Mouse (Mus musculus) ES-E14 (cell line): ENCODE measurements around the gene 2310057N15Rik. TPM values are rescaled to one million over a fixed set of nuclear protein-coding genes. Genes with fewer than 3 reads are reported as not detected.

Experiments
- DNase-seq: peaks from one replicate; pipeline ENCODE4 v3.0.0-alpha.2; 2013; ENCODE audit warnings: low read depth, low spot score
- H3K27ac ChIP-seq: 2 replicates; pipeline ENCODE4 v1.5.1; 2012; ENCODE audit warnings: low read depth, mild to moderate bottlenecking, low read length, moderate library complexity, mixed read lengths; ENCODE audit not compliant: poor library complexity, insufficient read depth, severe bottlenecking
- H3K36me3 ChIP-seq: 2 replicates; pipeline ENCODE4 v1.6.1; 2012; ENCODE audit warnings: mild to moderate bottlenecking, low read length, moderate library complexity, mixed read lengths; ENCODE audit not compliant: control insufficient read depth, poor library complexity, insufficient read depth, severe bottlenecking
- H3K4me1 ChIP-seq, 2 experiments: fragments of 150-350 bp in 1 of 2; sonication (generic) in 1 of 2; 2 replicates each; pipeline ENCODE4 v1.6.1; 2012; ENCODE audit warnings: low read length in 2 of 2, mild to moderate bottlenecking in 1 of 2, mixed read lengths in 1 of 2; ENCODE audit not compliant: control insufficient read depth in 2 of 2, insufficient read depth in 2 of 2, poor library complexity in 1 of 2
- H3K4me3 ChIP-seq, 2 experiments: fragments of 150-350 bp in 1 of 2; sonication (generic) in 1 of 2; 2 replicates each; pipeline ENCODE4 v1.5.1; 2012; ENCODE audit warnings: low read length in 2 of 2, low read depth in 1 of 2, mild to moderate bottlenecking in 1 of 2, mixed read lengths in 1 of 2; ENCODE audit not compliant: insufficient read depth in 1 of 2, poor library complexity in 1 of 2, severe bottlenecking in 1 of 2
- H3K9ac ChIP-seq: 2 replicates; pipeline ENCODE4 v1.6.1; 2012; ENCODE audit warnings: low read depth, mild to moderate bottlenecking, low read length, mixed read lengths; ENCODE audit not compliant: poor library complexity, insufficient read depth, severe bottlenecking
- H3K9me3 ChIP-seq: fragments of 150-350 bp; sonication (generic); 2 replicates; pipeline ENCODE4 v1.6.1; 2012; ENCODE audit warnings: low read depth, mild to moderate bottlenecking, low read length; ENCODE audit not compliant: control insufficient read depth, insufficient read depth
- CHD2 ChIP-seq: IDR thresholded peaks from 2 replicates; pipeline ENCODE4 v1.6.1; 2014; ENCODE audit warnings: mild to moderate bottlenecking, low read depth, low read length, inconsistent platforms
- HCFC1 ChIP-seq: IDR thresholded peaks from 2 replicates; pipeline ENCODE4 v1.6.1; 2012; ENCODE audit warnings: low read length, inconsistent platforms, borderline replicate concordance; ENCODE audit not compliant: insufficient read depth
- MAFK ChIP-seq: IDR thresholded peaks from 2 replicates; pipeline ENCODE4 v1.6.1; 2014; ENCODE audit warnings: mild to moderate bottlenecking, low read depth, low read length, inconsistent platforms; ENCODE audit not compliant: insufficient read depth
- ZC3H11A ChIP-seq: IDR thresholded peaks from 2 replicates; pipeline ENCODE4 v1.6.1; 2012; ENCODE audit warnings: low read depth, mild to moderate bottlenecking, inconsistent platforms, low read length, borderline replicate concordance
- ZNF384 ChIP-seq: IDR thresholded peaks from 2 replicates; pipeline ENCODE4 v1.6.1; 2012; ENCODE audit warnings: low read depth, low read length, inconsistent platforms
- in situ Hi-C, 2 experiments: fragments of 600-800 bp; cut with MboI; formaldehyde crosslinking; loops; one replicate each; pipeline ENCODE4 v1.15.1; 2025; ENCODE audit warnings: low sequenced_read_pairs in 2 of 2, inconsistent platforms in 1 of 2; ENCODE audit not compliant: unreplicated experiment in 2 of 2
- total RNA-seq: library from RNA; depleted of rRNA; stranded (reverse); fragments of 300-350 nt; gene quantifications from 2 replicates; pipeline ENCODE4 v1.2.3, GENCODE M21; 2012; rRNA removed

Gene 2310057N15Rik
- not detected in 2 replicates for total RNA-seq

DNA sequence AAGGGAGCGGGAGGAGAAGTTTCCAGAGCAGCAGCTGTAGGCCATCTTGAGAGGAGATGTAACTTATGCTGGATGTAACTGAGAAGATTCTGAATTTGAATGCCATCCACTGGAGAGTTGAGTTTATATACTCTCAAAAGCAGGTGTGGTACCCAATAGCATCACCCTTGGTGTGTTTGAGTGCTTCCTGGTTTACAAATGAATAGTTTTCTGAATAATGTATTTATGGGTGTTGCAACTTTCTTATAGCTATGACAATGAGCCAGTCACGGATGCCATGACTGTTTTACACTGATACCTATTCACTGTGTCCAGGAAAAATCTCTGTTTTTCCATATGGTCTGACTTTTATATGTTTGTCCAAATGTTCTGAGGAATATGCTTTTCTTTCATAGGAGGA, at the start of gene 2310057N15Rik:
Gene 2310057N15Rik (minus strand): TSS at position 101 of the 400 bp plus-strand sequence.
- Histone ChIP-seq H3K36me3 (no peaks in the 10 kb centered on the region), H3K4me1 (no peaks in the 10 kb centered on the region), H3K9ac (no peak within 1 kb of the TSS), H3K27ac (no peak within 1 kb of the TSS), H3K4me3 (no peak within 1 kb of the TSS), H3K9me3 (no peaks in the 10 kb centered on the region)
- no peak for DNase-seq
- no peak for TF ChIP-seq CHD2
- no peak for TF ChIP-seq ZNF384
- no peak for TF ChIP-seq HCFC1
- no peak for TF ChIP-seq MAFK
- TF ChIP-seq ZC3H11A: no peak
- in situ Hi-C loops: no loop called here

DNA sequence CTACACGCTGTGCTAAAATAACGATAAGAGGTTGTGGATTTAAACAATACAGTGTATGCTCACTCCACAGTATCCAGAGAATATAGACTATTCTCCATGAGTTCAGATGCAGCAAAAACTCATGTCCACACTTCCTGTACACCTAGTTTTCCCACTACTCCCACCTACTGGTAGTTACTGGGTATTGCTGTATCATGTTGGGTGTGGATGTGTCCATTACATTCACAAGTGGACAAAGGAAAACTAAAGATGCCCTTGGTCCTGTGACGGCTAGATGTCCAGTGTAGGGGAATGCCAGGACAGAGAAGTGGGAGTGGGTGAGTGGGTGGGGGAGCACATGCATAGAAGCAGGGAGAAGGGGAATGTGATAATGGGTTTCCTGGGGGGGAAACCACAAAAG, 49.7 kb upstream of the 2310057N15Rik start:
- H3K9me3 ChIP-seq: no peaks in the 10 kb centered on the region
- H3K9ac ChIP-seq: no peak overlapping the region
- DNase-seq: peak; percentile 41
- H3K4me1 ChIP-seq: no peaks in the 10 kb centered on the region
- in situ Hi-C loops: no loop called here
- no peaks in the 10 kb centered on the region for H3K36me3 ChIP-seq
- TF ChIP-seq ZNF384 (no peak), HCFC1 (no peak), ZC3H11A (no peak), CHD2 (no peak), MAFK (no peak)
- no peak overlapping the region for H3K4me3 ChIP-seq
- no peak overlapping the region for H3K27ac ChIP-seq

DNA sequence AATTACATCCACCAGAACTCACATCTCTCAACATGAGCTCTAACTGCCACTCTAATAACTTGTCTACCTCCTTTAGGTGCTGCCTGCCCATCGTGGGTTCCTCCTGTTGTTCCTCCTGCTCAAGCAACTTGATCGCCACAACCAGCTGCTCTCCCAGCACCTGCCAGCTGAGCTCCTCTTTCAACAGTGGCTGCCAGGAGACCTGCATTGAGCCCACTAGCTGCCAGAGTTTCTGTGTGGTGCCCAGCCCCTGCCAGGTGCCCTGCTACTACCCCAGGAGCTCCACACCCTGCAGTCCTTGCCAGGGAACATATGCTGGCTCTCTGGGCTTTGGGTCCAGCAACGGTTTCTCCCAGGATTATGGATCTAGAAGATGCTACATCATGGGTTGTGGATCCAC, 46.1 kb upstream of the 2310057N15Rik start, which contains the start of gene Krtap15:
Gene Krtap15 (plus strand): TSS at position 150 of the 400 bp plus-strand sequence.
- in situ Hi-C loops: no loop called here
- H3K36me3 ChIP-seq: no peaks in the 10 kb centered on the region
- DNase-seq: no peak
- H3K9me3 ChIP-seq: no peaks in the 10 kb centered on the region
- no peak within 1 kb of the TSS for H3K9ac ChIP-seq
- no peak within 1 kb of the TSS for H3K27ac ChIP-seq
- H3K4me3 ChIP-seq: no peak within 1 kb of the TSS
- H3K4me1 ChIP-seq: no peaks in the 10 kb centered on the region
- no peak for TF ChIP-seq ZC3H11A
- no peak for TF ChIP-seq CHD2
- no peak for TF ChIP-seq ZNF384
- no peak for TF ChIP-seq HCFC1
- TF ChIP-seq MAFK: no peak

DNA sequence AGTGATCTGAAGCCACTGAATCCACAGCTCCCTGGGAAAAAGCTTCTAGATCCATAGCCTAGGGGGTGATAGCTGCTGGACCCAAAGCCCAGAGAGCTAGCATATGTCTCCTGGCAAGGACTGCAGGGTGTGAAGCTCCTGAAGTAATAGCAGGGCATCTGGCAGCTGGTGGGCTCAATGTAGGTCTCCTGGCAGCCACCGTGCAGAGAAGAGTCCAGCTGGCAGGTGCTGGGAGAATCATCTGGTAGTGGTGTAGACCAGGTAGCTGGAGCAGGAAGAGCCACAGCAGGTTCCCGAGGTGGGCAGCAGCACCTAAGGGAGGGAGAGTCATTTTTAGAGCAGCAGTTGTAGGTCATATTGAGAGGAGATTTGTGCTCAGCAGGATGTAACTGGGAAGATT, 37.8 kb upstream of the 2310057N15Rik start, which contains the start of gene Gm20741:
Gene Gm20741 (minus strand): TSS at position 394 of the 400 bp plus-strand sequence.
- Histone ChIP-seq H3K9ac (no peak within 1 kb of the TSS), H3K36me3 (no peaks in the 10 kb centered on the region), H3K9me3 (no peaks in the 10 kb centered on the region), H3K27ac (no peak within 1 kb of the TSS), H3K4me3 (no peak within 1 kb of the TSS), H3K4me1 (no peaks in the 10 kb centered on the region)
- in situ Hi-C loops: no loop called here
- no peak for TF ChIP-seq CHD2
- no peak for DNase-seq

DNA sequence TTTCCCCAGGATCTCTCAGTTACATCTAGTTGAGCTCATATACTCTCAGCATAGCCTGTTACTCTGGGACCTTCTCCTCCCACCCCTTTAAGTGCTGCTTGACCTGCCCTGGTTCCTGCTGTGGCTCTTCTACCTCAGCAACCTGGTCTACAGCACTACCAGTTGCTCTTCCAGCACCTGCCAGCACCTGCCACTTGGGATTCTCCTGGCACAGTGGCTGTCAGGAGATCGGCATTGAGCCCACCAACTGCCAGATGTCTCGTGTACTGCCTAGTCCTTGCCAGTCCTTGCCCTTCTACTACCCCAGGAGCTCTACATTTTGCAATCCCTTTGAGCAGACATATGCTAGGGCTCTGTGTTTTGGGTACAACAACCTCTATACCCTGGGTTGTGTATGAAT, 12.8 kb upstream of the 2310057N15Rik start:
- in situ Hi-C loops: no loop called here
- no peak for TF ChIP-seq HCFC1
- TF ChIP-seq MAFK: no peak
- TF ChIP-seq ZC3H11A: no peak
- no peak for TF ChIP-seq ZNF384
- TF ChIP-seq CHD2: no peak
- Histone ChIP-seq H3K9me3 (no peaks in the 10 kb centered on the region), H3K36me3 (no peaks in the 10 kb centered on the region), H3K27ac (no peak overlapping the region), H3K4me3 (no peak overlapping the region), H3K4me1 (no peaks in the 10 kb centered on the region), H3K9ac (no peak overlapping the region)
- no peak for DNase-seq
